Mouse (Mus musculus) heart, postnatal 36 days (tissue): ENCODE results near the gene Zfp513. TPM values are rescaled to one million over a fixed set of nuclear protein-coding genes. Genes with fewer than 3 reads are reported as not detected.

Experiments used
- DNase-seq, 2 experiments: peaks; one replicate each; pipeline ENCODE4 v3.0.0; 2021 to 2022
- intact Hi-C: fragments of 180-260 bp; cut with DNase I; formaldehyde crosslinking; loops from one replicate; pipeline ENCODE4 v1.15.1; 2025
- total RNA-seq, 2 experiments: library from RNA; stranded (reverse); gene quantifications; 2 replicates each; pipeline ENCODE4 v1.2.3; 2021

The Zfp513 gene
- total RNA-seq, 2 experiments from 2014 or later, result 7.9 to 10.3 TPM

GRCm38 (mm10) chr5:31201042-31201741 is 911 bp downstream of the Zfp513 start:
- intact Hi-C loops, result no loop called here

GRCm38 (mm10) chr5:31200327-31200768 is 1.8 kb downstream of the Zfp513 start:
- intact Hi-C loops, result no loop called here
- peak in 1 of 2 experiments; percentile 16 for DNase-seq

More at GRCm38 (mm10) chr5:31201042-31201741, 911 bp downstream of the Zfp513 start:
- peak in 1 of 2 experiments; percentile 11 for DNase-seq

GRCm38 (mm10) chr5:31199893-31200292 is 2.2 kb downstream of the Zfp513 start:
- DNase-seq, result no peak
- intact Hi-C loops, result no loop called here

- DNase-seq, result no peak
- intact Hi-C loops, result no loop called here
Observed at GRCm38 (mm10) chr5:31199321-31199892, 2.7 kb downstream of the Zfp513 start.

- no peak for DNase-seq
- intact Hi-C loops, result no loop called here
Observed at GRCm38 (mm10) chr5:31198616-31199320, 3.3 kb downstream of the Zfp513 start.

GRCm38 (mm10) chr5:31198170-31198569 is 3.9 kb downstream of the Zfp513 start:
- intact Hi-C loops, result no loop called here
- DNase-seq, result no peak

GRCm38 (mm10) chr5:31197072-31197471 is 5.0 kb downstream of the Zfp513 start:
- intact Hi-C loops, result no loop called here

GRCm38 (mm10) chr5:31196207-31196606 is 5.9 kb downstream of the Zfp513 start:
- intact Hi-C loops, result no loop called here
- DNase-seq, result no peak

More at GRCm38 (mm10) chr5:31197072-31197471, 5.0 kb downstream of the Zfp513 start:
- DNase-seq, result no peak

- no peak for DNase-seq
- intact Hi-C loops, result no loop called here
Observed at GRCm38 (mm10) chr5:31195671-31196070, 6.4 kb downstream of the Zfp513 start.

- no peak for DNase-seq
- intact Hi-C loops, result loop anchor here (5.0 kb wide), 1 partner anchor 98 kb away; the partner anchor contains the start of gene Ift172
Observed at GRCm38 (mm10) chr5:31194486-31195485, 7.3 kb downstream of the Zfp513 start.

- intact Hi-C loops, result loop anchor here (2.0 to 5.0 kb wide), 2 partner anchors 47 to 99 kb away; partner anchors contain the start of genes Gm9970, Ift172 and Nrbp1
- no peak for DNase-seq
Observed at GRCm38 (mm10) chr5:31193631-31194281, 8.3 kb downstream of the Zfp513 start.

- peak; percentile 99 to 100 for DNase-seq
- intact Hi-C loops, result loop anchor here (1.0 to 5.0 kb wide), 3 partner anchors 13 to 99 kb away; partner anchors contain the start of genes Gm9970, Gtf3c2, Ift172 and Nrbp1
Observed at GRCm38 (mm10) chr5:31192939-31193630, 9.0 kb downstream of the Zfp513 start, which contains the start of the genes Snx17 and Eif2b4. Gene Snx17, plus strand, starts transcription at chr5:31193227. Gene Eif2b4, minus strand, starts transcription at chr5:31193430.

- intact Hi-C loops, result loop anchor here (1.0 to 5.0 kb wide), 3 partner anchors 12 to 100 kb away; partner anchors contain the start of genes Gm9970, Gtf3c2, Ift172 and Nrbp1
- DNase-seq, result no peak
Observed at GRCm38 (mm10) chr5:31192045-31192938, 9.8 kb downstream of the Zfp513 start.

- intact Hi-C loops, result loop anchor here (5.0 kb wide), 1 partner anchor 102 kb away; the partner anchor contains the start of gene Ift172
- no peak for DNase-seq
Observed at GRCm38 (mm10) chr5:31190201-31190600, 11.9 kb downstream of the Zfp513 start.

- no peak for DNase-seq
- intact Hi-C loops, result loop anchor here (5.0 kb wide), 1 partner anchor 139 kb away; no protein-coding TSS in a partner anchor
Observed at GRCm38 (mm10) chr5:31188223-31188840, 13.8 kb downstream of the Zfp513 start.

- DNase-seq, result no peak
- intact Hi-C loops, result no loop called here
Observed at GRCm38 (mm10) chr5:31183678-31184077, 18.4 kb downstream of the Zfp513 start.
